Mouse (Mus musculus) spleen, adult 18-20 months (tissue): ENCODE data around the gene Tm9sf1.

Source experiments
- DNase-seq, 2 experiments: peaks; one replicate each; pipeline ENCODE4 v3.0.0; 2022; ENCODE audit warnings: mixed read lengths in 2 of 2

Gene Tm9sf1

GRCm38 (mm10) chr14:55643060-55643907, at the start of gene Tm9sf1:
Gene Tm9sf1 (minus strand): TSS chr14:55643806.
- peak; percentile 75 to 87 for DNase-seq

- no peak for DNase-seq
These were observed 45.8 kb upstream of the Tm9sf1 start for GRCm38 (mm10) chr14:55689433-55689832.

DNA sequence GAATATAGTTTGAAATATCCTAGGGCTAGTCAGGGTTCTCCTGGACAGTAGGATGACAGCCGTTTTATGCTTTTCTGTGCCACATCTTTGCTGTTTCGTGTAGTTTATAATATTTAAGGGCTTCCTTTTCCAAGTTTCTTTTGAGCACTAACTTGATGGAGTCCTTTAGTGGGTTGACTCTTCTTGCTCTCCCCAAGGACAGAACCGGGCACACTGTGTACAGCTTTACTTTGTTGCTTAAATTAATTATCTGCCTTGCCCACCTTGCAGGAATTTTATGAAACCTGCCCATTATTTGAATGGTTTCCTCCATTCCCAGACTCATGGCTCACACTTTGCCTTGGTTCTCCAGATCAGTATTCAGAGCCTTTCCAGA, 38.5 kb upstream of the Tm9sf1 start:
- DNase-seq: no peak

GRCm38 (mm10) chr14:55681160-55682117, 37.8 kb upstream of the Tm9sf1 start, which contains the start of gene Tinf2:
Gene Tinf2 (minus strand): TSS chr14:55681820.
- DNase-seq: peak; percentile 85 to 90

DNA sequence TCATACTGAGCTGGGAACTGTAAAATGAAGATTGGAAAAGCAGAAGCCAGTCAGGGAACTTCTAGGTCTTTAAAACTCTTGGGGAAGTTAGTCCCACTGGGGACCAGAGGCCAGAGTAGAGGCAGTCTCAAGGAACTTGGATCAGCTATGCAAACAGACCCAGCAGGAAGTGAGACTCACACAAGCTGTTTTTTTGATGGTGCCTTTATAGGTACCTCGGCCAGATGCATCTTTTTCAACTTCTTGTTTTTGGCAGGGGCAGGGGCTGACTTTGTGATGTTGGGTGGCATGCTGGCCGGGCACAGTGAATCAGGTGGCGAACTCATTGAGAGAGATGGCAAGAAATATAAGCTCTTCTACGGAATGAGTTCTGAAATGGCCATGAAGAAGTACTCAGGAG, 34.0 kb upstream of the Tm9sf1 start:
- no peak for DNase-seq

DNA sequence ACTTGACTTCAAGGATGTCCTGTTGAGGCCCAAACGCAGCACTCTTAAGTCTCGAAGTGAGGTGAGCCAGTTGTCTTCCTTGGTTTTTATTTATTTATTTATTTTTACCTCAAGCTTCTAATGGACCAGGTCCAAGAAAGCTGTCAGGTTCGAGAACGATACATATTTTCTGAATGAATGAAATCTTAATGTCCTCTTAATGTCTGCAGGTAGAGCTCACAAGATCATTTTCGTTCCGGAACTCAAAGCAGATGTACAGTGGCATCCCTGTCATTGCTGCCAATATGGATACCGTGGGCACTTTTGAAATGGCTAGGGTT, 29.1 kb upstream of the Tm9sf1 start:
- DNase-seq: no peak

GRCm38 (mm10) chr14:55671833-55672740, 28.5 kb upstream of the Tm9sf1 start, which contains the start of the genes Gmpr2 and Nedd8:
Gene Gmpr2 (plus strand): TSS chr14:55671941.
Gene Nedd8 (minus strand): TSS chr14:55672124.
- DNase-seq: peak; percentile 81 to 82

DNA sequence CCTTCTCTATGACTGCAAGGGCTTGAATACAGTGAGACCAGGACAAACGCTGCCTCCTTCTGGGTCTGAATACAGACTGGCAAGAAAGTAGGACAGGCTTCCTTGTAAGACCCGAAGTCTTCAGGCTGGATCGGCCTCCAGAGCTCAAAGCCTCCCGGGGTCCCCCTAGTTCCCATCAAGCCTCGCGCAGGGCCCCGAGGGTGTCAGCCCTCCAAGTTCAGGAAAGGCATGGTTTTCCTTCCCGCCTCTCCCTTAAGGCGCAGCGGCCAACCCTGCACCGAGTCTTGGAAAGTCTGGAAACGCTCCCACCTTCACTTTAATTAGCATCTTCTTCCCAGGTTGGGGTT, 27.9 kb upstream of the Tm9sf1 start:
- no peak for DNase-seq

- DNase-seq: no peak
These were observed 17.0 kb upstream of the Tm9sf1 start for GRCm38 (mm10) chr14:55660636-55661035.

DNA sequence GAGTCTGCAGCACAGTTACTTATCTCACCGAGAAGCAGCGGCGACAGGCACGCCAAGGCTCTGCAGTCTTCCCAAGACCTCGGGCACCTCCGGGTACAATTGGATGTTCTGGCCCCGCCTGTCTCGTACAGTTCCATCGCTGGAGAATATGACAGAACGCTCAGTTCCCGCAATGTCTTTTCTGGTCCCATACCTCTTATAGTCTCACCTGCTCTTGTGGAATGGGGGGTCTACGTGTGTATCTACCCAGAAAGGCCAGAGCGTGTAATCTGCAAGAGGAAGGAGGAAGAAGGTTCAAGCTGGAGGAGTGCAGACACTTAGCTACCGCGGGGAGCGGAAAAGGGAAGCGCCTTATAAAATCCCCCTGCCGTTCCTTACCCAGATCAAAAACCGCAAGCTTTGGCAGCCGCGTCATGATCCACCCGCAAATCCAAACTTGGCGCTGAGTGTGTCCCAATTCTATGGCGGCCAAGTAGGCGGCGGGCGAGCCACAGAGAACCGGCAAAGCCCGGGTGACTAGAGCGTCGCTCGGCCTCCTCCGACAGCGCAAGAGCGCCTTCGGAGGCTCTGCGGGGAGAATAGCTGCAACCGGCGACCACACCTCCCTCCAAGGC, 16.5 kb upstream of the Tm9sf1 start, which contains the start of gene Mdp1:
Gene Mdp1 (minus strand): TSS at position 549 of the 614 bp plus-strand sequence.
- DNase-seq: peak; percentile 56 to 68

- no peak for DNase-seq
These were observed 14.4 kb upstream of the Tm9sf1 start for GRCm38 (mm10) chr14:55658011-55658410.

DNA sequence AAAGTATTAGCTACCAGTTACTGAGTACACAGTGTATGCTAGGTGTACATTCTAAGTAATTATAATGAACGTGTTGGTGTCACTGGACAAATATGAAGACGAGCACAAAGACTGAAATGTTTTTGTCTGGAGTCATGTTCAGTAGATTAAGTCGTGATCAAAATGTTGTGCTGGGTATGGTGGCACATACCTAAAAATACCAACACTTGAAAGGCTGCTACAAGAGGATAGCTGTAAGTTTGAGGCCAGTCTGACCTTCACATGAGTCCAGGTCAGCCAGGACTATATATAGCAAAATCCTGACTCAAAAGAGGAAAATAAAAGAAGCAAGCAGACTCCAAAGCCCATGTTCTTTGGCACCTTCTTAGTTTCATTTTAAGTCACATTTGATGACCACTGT, 13.3 kb upstream of the Tm9sf1 start:
- DNase-seq: no peak

GRCm38 (mm10) chr14:55651528-55651927, 7.9 kb upstream of the Tm9sf1 start:
- no peak for DNase-seq

- DNase-seq: no peak
These were observed 6.3 kb upstream of the Tm9sf1 start, which contains the start of gene Tssk4 for GRCm38 (mm10) chr14:55649884-55650283. Gene Tssk4 (plus strand): TSS chr14:55650184.

DNA sequence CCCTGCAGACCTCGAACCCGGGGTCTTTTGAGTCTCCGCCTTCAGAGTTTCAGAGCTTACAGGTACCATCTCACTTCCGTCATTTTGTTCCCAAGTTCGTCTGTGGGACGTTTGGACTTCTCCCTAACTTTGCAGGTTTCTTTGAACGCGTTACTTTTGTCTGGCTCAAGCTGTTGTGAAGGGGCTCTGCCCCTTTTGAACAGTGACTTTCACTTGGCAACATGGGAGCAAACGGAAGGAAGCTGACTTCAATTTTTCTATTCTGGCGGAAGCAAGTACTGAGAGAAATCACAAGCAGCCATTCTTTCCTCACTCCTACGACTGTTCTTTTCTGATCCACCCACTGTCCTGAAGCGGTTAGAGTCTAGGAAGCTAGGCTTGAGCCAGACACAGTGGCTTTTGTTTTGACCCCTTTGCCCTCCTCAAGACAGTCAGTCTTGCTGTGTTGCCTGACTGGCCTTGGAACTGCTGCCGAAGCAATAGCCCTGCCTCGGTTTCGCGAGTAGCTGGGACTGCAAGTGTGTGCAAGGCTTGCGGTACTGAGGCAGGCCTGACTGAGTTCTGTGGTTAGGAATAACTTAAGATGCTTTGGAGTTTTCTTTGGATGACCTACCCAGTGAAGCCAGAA, 769 bp upstream of the Tm9sf1 start:
- DNase-seq: no peak

DNA sequence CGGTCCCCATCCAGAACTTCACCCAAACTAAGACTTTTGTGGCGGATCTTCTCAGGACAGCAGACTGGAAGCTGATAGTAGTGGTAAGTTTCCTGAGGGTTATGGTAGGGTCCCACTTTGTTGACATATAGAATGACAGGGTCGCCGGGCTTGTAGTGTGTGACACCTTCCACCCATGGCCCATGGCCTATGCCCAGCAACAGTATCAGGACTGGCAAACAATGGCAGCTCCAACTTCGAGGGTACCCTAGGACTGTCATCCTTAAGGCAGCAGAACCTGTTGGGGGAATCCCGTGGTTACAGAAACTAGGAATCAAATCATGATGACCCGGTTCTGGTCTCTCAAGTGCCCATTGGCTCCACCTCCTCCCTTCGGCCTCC, 937 bp downstream of the Tm9sf1 start:
- no peak for DNase-seq

- no peak for DNase-seq
These were observed 2.3 kb downstream of the Tm9sf1 start for GRCm38 (mm10) chr14:55641291-55641690.

DNA sequence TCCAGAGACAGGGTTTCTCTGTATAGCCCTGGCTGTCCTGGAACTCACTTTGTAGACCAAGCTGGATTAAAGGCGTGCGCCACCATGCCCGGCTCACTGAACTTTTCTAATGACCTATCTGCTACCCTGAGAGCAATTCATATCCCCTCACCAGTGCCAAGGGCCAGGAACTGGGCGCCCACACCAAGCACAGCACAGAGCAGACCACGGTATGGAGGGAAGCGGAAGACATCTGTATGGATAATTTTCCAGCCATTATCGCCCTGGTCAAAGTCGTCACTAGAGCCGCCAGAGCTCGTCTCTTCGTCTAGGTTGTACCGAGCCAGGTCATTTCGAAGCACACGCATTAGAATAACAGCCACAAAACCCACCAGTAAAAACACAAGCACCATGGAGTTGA, 2.8 kb downstream of the Tm9sf1 start:
- DNase-seq: no peak

GRCm38 (mm10) chr14:55637795-55638194, 5.8 kb downstream of the Tm9sf1 start, which contains the start of gene Gm49378:
Gene Gm49378 (minus strand): TSS chr14:55637895.
- DNase-seq: no peak

GRCm38 (mm10) chr14:55635523-55636007, 8.0 kb downstream of the Tm9sf1 start, which contains the start of gene Ipo4:
Gene Ipo4 (minus strand): TSS chr14:55635957.
- DNase-seq: peak; percentile 69

GRCm38 (mm10) chr14:55634874-55635522, 8.6 kb downstream of the Tm9sf1 start:
- DNase-seq: no peak
